Mouse (Mus musculus) kidney, postnatal 4 days (tissue): ENCODE results near the gene Plau.

Experiments
- DNase-seq, 2 experiments: peaks; one replicate each; pipeline ENCODE4 v3.0.0; 2021; ENCODE audit warnings: mixed read lengths in 2 of 2

Gene Plau

GRCm38 (mm10) chr14:20845577-20846088 lies 9.2 kb downstream of the Plau start:
- DNase-seq, result peak in 1 of 2 experiments; percentile 54

GRCm38 (mm10) chr14:20846214-20846613 lies 9.8 kb downstream of the Plau start:
- no peak for DNase-seq

GRCm38 (mm10) chr14:20847637-20848129 lies 11.2 kb downstream of the Plau start:
- DNase-seq, result no peak

GRCm38 (mm10) chr14:20849753-20850152 lies 13.3 kb downstream of the Plau start:
- DNase-seq, result peak in 1 of 2 experiments; percentile 36

- DNase-seq, result no peak
Measured at GRCm38 (mm10) chr14:20850498-20850897, 14.0 kb downstream of the Plau start.

- no peak for DNase-seq
Measured at GRCm38 (mm10) chr14:20851776-20852175, 15.3 kb downstream of the Plau start.

GRCm38 (mm10) chr14:20861152-20861551 lies 24.7 kb downstream of the Plau start:
- no peak for DNase-seq

GRCm38 (mm10) chr14:20861559-20861958 lies 25.1 kb downstream of the Plau start:
- DNase-seq, result no peak

- no peak for DNase-seq
Measured at GRCm38 (mm10) chr14:20863306-20864065, 27.0 kb downstream of the Plau start.

- DNase-seq, result no peak
Measured at GRCm38 (mm10) chr14:20864192-20864591, 27.7 kb downstream of the Plau start.

GRCm38 (mm10) chr14:20865604-20866003 lies 29.1 kb downstream of the Plau start:
- DNase-seq, result no peak

- peak in 1 of 2 experiments; percentile 59 for DNase-seq
Measured at GRCm38 (mm10) chr14:20866365-20866764, 29.9 kb downstream of the Plau start.

GRCm38 (mm10) chr14:20870110-20870509 lies 33.6 kb downstream of the Plau start:
- DNase-seq, result no peak

GRCm38 (mm10) chr14:20871495-20871894 lies 35.0 kb downstream of the Plau start:
- peak in 1 of 2 experiments; percentile 54 for DNase-seq

GRCm38 (mm10) chr14:20873307-20873706 lies 36.8 kb downstream of the Plau start:
- peak; percentile 92 to 94 for DNase-seq

- no peak for DNase-seq
Measured at GRCm38 (mm10) chr14:20873931-20874330, 37.5 kb downstream of the Plau start.

- no peak for DNase-seq
Measured at GRCm38 (mm10) chr14:20884691-20885090, 48.2 kb downstream of the Plau start.

GRCm38 (mm10) chr14:20885091-20885888 lies 48.8 kb downstream of the Plau start:
- peak in 1 of 2 experiments; percentile 54 for DNase-seq

- DNase-seq, result peak; percentile 77 to 79
Measured at GRCm38 (mm10) chr14:20886266-20886665, 49.8 kb downstream of the Plau start.

- DNase-seq, result peak in 1 of 2 experiments; percentile 31
Measured at GRCm38 (mm10) chr14:20887541-20888085, 51.2 kb downstream of the Plau start.

GRCm38 (mm10) chr14:20891941-20892402 lies 55.5 kb downstream of the Plau start:
- peak in 1 of 2 experiments; percentile 44 for DNase-seq
